Mouse (Mus musculus): ENCODE results near the gene Naa10.

The Naa10 gene

GRCm38 (mm10) chrX:73964363-73964762, 42.6 kb upstream of the Naa10 start:
- H3K4me1 ChIP-seq (replicated peaks; ENCODE audit: low read depth, low read length), result peaks cover 59% of the 10 kb centered on the region
- no peaks in the 10 kb centered on the region for H3K9me3 ChIP-seq (ENCODE audit: low read length)
- peaks cover 53% of the 10 kb centered on the region for H3K36me3 ChIP-seq (ENCODE audit: insufficient read depth, low read length)
- TF ChIP-seq POU5F1 (IDR thresholded peaks at IDR 0.05; ENCODE audit: borderline replicate concordance, low read length) (no peak), NANOG (IDR thresholded peaks at IDR 0.05; ENCODE audit: borderline replicate concordance, low read length) (no peak), CTCF (conservative IDR thresholded peaks at IDR 0.05; ENCODE audit: low read length) (no peak)
- H3K4me3 ChIP-seq (replicated peaks; ENCODE audit: low read length), result peak overlapping the region; percentile 91
- H3K27me3 ChIP-seq (ENCODE audit: insufficient read depth, low read length), result no peaks in the 10 kb centered on the region

DNA sequence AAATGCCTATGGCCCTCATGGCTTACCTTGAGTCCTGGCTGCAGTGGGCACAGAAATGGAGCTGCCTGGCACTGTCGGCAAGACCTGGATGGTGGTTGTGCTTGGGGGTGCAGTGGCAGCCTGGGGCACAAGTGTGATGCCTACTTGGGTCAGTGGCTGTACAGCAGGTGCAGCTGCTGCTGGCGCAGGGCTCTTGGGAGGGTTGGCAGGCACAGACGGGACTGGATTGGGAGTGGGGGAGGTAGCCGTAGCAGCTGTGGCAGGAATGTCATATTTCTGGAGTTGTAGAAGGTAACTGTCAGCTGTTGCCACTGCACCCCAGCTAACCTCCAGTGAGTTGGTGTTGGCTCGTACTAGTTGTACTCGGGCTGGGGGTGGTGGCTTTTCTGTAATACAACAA, 33.2 kb upstream of the Naa10 start:
- Histone ChIP-seq H3K4me1 (replicated peaks; ENCODE audit: low read depth, low read length) (peaks cover 13% of the 10 kb centered on the region), H3K27me3 (ENCODE audit: insufficient read depth, low read length) (no peaks in the 10 kb centered on the region), H3K36me3 (ENCODE audit: insufficient read depth, low read length) (peaks cover 100% of the 10 kb centered on the region), H3K4me3 (replicated peaks; ENCODE audit: low read length) (no peak overlapping the region), H3K9me3 (ENCODE audit: low read length) (no peaks in the 10 kb centered on the region)
- no peak for TF ChIP-seq NANOG (IDR thresholded peaks at IDR 0.05; ENCODE audit: borderline replicate concordance, low read length)
- TF ChIP-seq CTCF (conservative IDR thresholded peaks at IDR 0.05; ENCODE audit: low read length), result no peak
- TF ChIP-seq POU5F1 (IDR thresholded peaks at IDR 0.05; ENCODE audit: borderline replicate concordance, low read length), result no peak

DNA sequence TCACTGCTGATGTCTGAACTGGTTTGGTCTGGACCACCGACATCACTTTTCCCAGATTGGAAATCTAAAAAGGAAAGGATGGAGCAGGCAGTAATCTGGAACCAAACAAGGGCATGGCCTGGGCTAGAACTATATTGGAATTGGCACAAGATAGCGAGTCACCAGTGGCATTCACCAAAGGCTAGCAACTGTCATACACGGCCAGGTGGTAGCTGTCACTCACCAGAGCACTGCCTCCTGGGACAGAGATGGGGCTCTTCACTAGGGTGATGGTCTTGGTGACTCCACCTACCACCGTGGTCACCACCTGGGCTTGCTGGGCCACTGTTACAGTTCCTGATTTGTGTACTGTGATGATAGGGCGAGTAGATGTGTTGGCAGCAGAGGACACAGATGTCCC, 30.9 kb upstream of the Naa10 start:
- TF ChIP-seq POU5F1 (IDR thresholded peaks at IDR 0.05; ENCODE audit: borderline replicate concordance, low read length), result no peak
- TF ChIP-seq NANOG (IDR thresholded peaks at IDR 0.05; ENCODE audit: borderline replicate concordance, low read length), result no peak
- no peak for TF ChIP-seq CTCF (conservative IDR thresholded peaks at IDR 0.05; ENCODE audit: low read length)
- H3K36me3 ChIP-seq (ENCODE audit: insufficient read depth, low read length), result peaks cover 100% of the 10 kb centered on the region
- peaks cover 32% of the 10 kb centered on the region for H3K4me1 ChIP-seq (replicated peaks; ENCODE audit: low read depth, low read length)
- H3K4me3 ChIP-seq (replicated peaks; ENCODE audit: low read length), result no peak overlapping the region
- H3K9me3 ChIP-seq (ENCODE audit: low read length), result no peaks in the 10 kb centered on the region
- no peaks in the 10 kb centered on the region for H3K27me3 ChIP-seq (ENCODE audit: insufficient read depth, low read length)

DNA sequence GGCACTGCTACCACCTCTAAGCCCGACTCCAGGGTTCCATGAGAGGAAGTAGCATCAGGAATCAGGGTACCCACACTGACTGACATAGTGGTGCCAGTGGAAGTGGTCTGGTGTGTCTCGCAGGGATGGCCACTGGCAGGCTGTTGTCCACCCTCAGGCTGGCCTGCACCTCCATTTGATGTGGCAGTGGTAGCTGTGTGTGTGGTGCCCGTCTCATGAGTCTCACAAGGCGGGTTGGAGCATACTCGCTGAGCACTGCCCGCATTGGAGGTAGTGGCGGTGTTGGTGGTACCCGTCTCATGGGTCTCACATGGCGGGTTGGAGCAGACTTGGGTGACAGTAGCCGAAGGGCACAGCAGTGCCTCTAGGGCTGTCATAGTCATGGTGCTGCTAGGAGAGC, 27.6 kb upstream of the Naa10 start:
- TF ChIP-seq NANOG (IDR thresholded peaks at IDR 0.05; ENCODE audit: borderline replicate concordance, low read length) (no peak), CTCF (conservative IDR thresholded peaks at IDR 0.05; ENCODE audit: low read length) (no peak), POU5F1 (IDR thresholded peaks at IDR 0.05; ENCODE audit: borderline replicate concordance, low read length) (no peak)
- Histone ChIP-seq H3K4me3 (replicated peaks; ENCODE audit: low read length) (no peak overlapping the region), H3K36me3 (ENCODE audit: insufficient read depth, low read length) (peaks cover 100% of the 10 kb centered on the region), H3K27me3 (ENCODE audit: insufficient read depth, low read length) (no peaks in the 10 kb centered on the region), H3K4me1 (replicated peaks; ENCODE audit: low read depth, low read length) (peaks cover 32% of the 10 kb centered on the region), H3K9me3 (ENCODE audit: low read length) (no peaks in the 10 kb centered on the region)

- TF ChIP-seq CTCF (conservative IDR thresholded peaks at IDR 0.05; ENCODE audit: low read length) (peak; percentile 49), NANOG (IDR thresholded peaks at IDR 0.05; ENCODE audit: borderline replicate concordance, low read length) (no peak)
- H3K4me3 ChIP-seq (replicated peaks; ENCODE audit: low read length), result no peak overlapping the region
- H3K27me3 ChIP-seq (ENCODE audit: insufficient read depth, low read length), result no peaks in the 10 kb centered on the region
- H3K36me3 ChIP-seq (ENCODE audit: insufficient read depth, low read length), result peaks cover 100% of the 10 kb centered on the region
- H3K9me3 ChIP-seq (ENCODE audit: low read length), result no peaks in the 10 kb centered on the region
- H3K4me1 ChIP-seq (replicated peaks; ENCODE audit: low read depth, low read length), result peaks cover 32% of the 10 kb centered on the region
Measured at GRCm38 (mm10) chrX:73948647-73949046, 26.9 kb upstream of the Naa10 start.

GRCm38 (mm10) chrX:73946896-73947295, 25.2 kb upstream of the Naa10 start:
- Histone ChIP-seq H3K36me3 (ENCODE audit: insufficient read depth, low read length) (peaks cover 100% of the 10 kb centered on the region), H3K4me1 (replicated peaks; ENCODE audit: low read depth, low read length) (peaks cover 32% of the 10 kb centered on the region), H3K4me3 (replicated peaks; ENCODE audit: low read length) (no peak overlapping the region), H3K27me3 (ENCODE audit: insufficient read depth, low read length) (no peaks in the 10 kb centered on the region), H3K9me3 (ENCODE audit: low read length) (no peaks in the 10 kb centered on the region)
- TF ChIP-seq POU5F1 (IDR thresholded peaks at IDR 0.05; ENCODE audit: borderline replicate concordance, low read length), result no peak
- TF ChIP-seq CTCF (conservative IDR thresholded peaks at IDR 0.05; ENCODE audit: low read length), result no peak
- no peak for TF ChIP-seq NANOG (IDR thresholded peaks at IDR 0.05; ENCODE audit: borderline replicate concordance, low read length)

- TF ChIP-seq NANOG (IDR thresholded peaks at IDR 0.05; ENCODE audit: borderline replicate concordance, low read length) (no peak), POU5F1 (IDR thresholded peaks at IDR 0.05; ENCODE audit: borderline replicate concordance, low read length) (no peak), CTCF (conservative IDR thresholded peaks at IDR 0.05; ENCODE audit: low read length) (no peak)
- Histone ChIP-seq H3K4me3 (replicated peaks; ENCODE audit: low read length) (no peak overlapping the region), H3K4me1 (replicated peaks; ENCODE audit: low read depth, low read length) (peaks cover 6% of the 10 kb centered on the region; the same call in 1 of the 2 replicates), H3K36me3 (ENCODE audit: insufficient read depth, low read length) (peaks cover 66% of the 10 kb centered on the region), H3K9me3 (ENCODE audit: low read length) (no peaks in the 10 kb centered on the region), H3K27me3 (ENCODE audit: insufficient read depth, low read length) (no peaks in the 10 kb centered on the region)
Measured at GRCm38 (mm10) chrX:73942294-73942693, 20.6 kb upstream of the Naa10 start.

DNA sequence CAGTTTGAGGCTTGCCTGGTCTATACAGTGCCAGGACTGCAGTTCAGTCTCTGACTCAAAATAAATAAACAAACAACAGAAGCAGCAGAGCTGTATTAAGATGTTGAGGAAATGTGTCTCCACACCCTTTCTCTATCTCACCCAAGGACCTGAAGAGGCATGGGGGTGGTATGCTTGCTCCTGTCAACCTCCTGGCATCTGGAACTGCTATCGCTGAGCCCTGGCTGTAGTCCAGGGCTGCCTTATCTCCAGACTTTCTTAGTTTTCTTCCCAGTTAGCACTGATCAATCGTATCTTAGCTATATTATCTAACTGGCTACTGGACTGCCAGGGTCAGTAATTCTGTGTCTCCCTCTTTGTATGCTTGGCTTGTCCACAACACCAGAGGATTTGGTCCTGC, 20.1 kb upstream of the Naa10 start:
- H3K9me3 ChIP-seq (ENCODE audit: low read length), result no peaks in the 10 kb centered on the region
- no peaks in the 10 kb centered on the region for H3K27me3 ChIP-seq (ENCODE audit: insufficient read depth, low read length)
- no peak overlapping the region for H3K4me3 ChIP-seq (replicated peaks; ENCODE audit: low read length)
- no peak for TF ChIP-seq CTCF (conservative IDR thresholded peaks at IDR 0.05; ENCODE audit: low read length)
- TF ChIP-seq NANOG (IDR thresholded peaks at IDR 0.05; ENCODE audit: borderline replicate concordance, low read length), result no peak
- TF ChIP-seq POU5F1 (IDR thresholded peaks at IDR 0.05; ENCODE audit: borderline replicate concordance, low read length), result no peak
- peaks cover 6% of the 10 kb centered on the region; the same call in 1 of the 2 replicates for H3K4me1 ChIP-seq (replicated peaks; ENCODE audit: low read depth, low read length)
- H3K36me3 ChIP-seq (ENCODE audit: insufficient read depth, low read length), result peaks cover 62% of the 10 kb centered on the region

GRCm38 (mm10) chrX:73931871-73932270, 10.1 kb upstream of the Naa10 start:
- H3K4me3 ChIP-seq (replicated peaks; ENCODE audit: low read length), result no peak overlapping the region
- H3K9me3 ChIP-seq (ENCODE audit: low read length), result no peaks in the 10 kb centered on the region
- H3K4me1 ChIP-seq (replicated peaks; ENCODE audit: low read depth, low read length), result peaks cover 40% of the 10 kb centered on the region
- no peaks in the 10 kb centered on the region for H3K27me3 ChIP-seq (ENCODE audit: insufficient read depth, low read length)
- TF ChIP-seq POU5F1 (IDR thresholded peaks at IDR 0.05; ENCODE audit: borderline replicate concordance, low read length) (no peak), NANOG (IDR thresholded peaks at IDR 0.05; ENCODE audit: borderline replicate concordance, low read length) (no peak), CTCF (conservative IDR thresholded peaks at IDR 0.05; ENCODE audit: low read length) (no peak)
- peaks cover 28% of the 10 kb centered on the region for H3K36me3 ChIP-seq (ENCODE audit: insufficient read depth, low read length)
